Mouse (Mus musculus): ENCODE results near the gene Pde5a. TPM values are rescaled to one million over a fixed set of nuclear protein-coding genes. Genes with fewer than 3 reads are reported as not detected.

Pde5a gene
- polyA plus RNA-seq, 1 experiment from 2014 or later: 60.0 TPM

GRCm38 (mm10) chr3:122767841-122768240 lies 39.1 kb downstream of the Pde5a start:
- no peak overlapping the region for H3K4me2 ChIP-seq (replicated peaks; ENCODE audit: low read depth, low read length)
- no peaks in the 10 kb centered on the region for H3K9me3 ChIP-seq (ENCODE audit: control insufficient read depth, low read depth, low read length)
- H3K27ac ChIP-seq (ENCODE audit: low read length): no peak overlapping the region
- no peaks in the 10 kb centered on the region for H3K27me3 ChIP-seq (ENCODE audit: control insufficient read depth, insufficient read depth, low read length)
- H3K36me3 ChIP-seq (ENCODE audit: control insufficient read depth, insufficient read depth, low read length): peaks cover 7% of the 10 kb centered on the region
- 80% methylated on average over 5 of the region's 5 CpGs for WGBS
- no peak overlapping the region for H3K4me3 ChIP-seq (ENCODE audit: low read depth, low read length)
- no peak for ATAC-seq (ENCODE audit: insufficient number of reproducible peaks, insufficient read depth, low FRiP score, low read depth)
- no peak overlapping the region for H3K9ac ChIP-seq (replicated peaks; ENCODE audit: low read depth, low read length)
- peaks cover 4% of the 10 kb centered on the region; the same call in 1 of the 2 replicates for H3K4me1 ChIP-seq (ENCODE audit: control insufficient read depth, insufficient read depth, low read length)

GRCm38 (mm10) chr3:122781417-122781816 lies 52.7 kb downstream of the Pde5a start:
- H3K4me3 ChIP-seq (ENCODE audit: low read depth, low read length): no peak overlapping the region
- no peak overlapping the region for H3K9ac ChIP-seq (replicated peaks; ENCODE audit: low read depth, low read length)
- WGBS: 68% methylated on average over 6 of the region's 6 CpGs
- H3K4me1 ChIP-seq (ENCODE audit: control insufficient read depth, insufficient read depth, low read length): no peaks in the 10 kb centered on the region
- H3K27me3 ChIP-seq (ENCODE audit: control insufficient read depth, insufficient read depth, low read length): no peaks in the 10 kb centered on the region
- no peak overlapping the region for H3K4me2 ChIP-seq (replicated peaks; ENCODE audit: low read depth, low read length)
- H3K36me3 ChIP-seq (ENCODE audit: control insufficient read depth, insufficient read depth, low read length): peaks cover 43% of the 10 kb centered on the region
- no peak overlapping the region for H3K27ac ChIP-seq (ENCODE audit: low read length)
- no peak for ATAC-seq (ENCODE audit: insufficient number of reproducible peaks, insufficient read depth, low FRiP score, low read depth)
- no peaks in the 10 kb centered on the region for H3K9me3 ChIP-seq (ENCODE audit: control insufficient read depth, low read depth, low read length)

GRCm38 (mm10) chr3:122784245-122784644 lies 55.5 kb downstream of the Pde5a start:
- no peak for ATAC-seq (ENCODE audit: insufficient number of reproducible peaks, insufficient read depth, low FRiP score, low read depth)
- Histone ChIP-seq H3K4me2 (replicated peaks; ENCODE audit: low read depth, low read length) (no peak overlapping the region), H3K36me3 (ENCODE audit: control insufficient read depth, insufficient read depth, low read length) (peaks cover 40% of the 10 kb centered on the region), H3K9me3 (ENCODE audit: control insufficient read depth, low read depth, low read length) (no peaks in the 10 kb centered on the region), H3K9ac (replicated peaks; ENCODE audit: low read depth, low read length) (no peak overlapping the region), H3K4me1 (ENCODE audit: control insufficient read depth, insufficient read depth, low read length) (no peaks in the 10 kb centered on the region), H3K4me3 (ENCODE audit: low read depth, low read length) (no peak overlapping the region), H3K27me3 (ENCODE audit: control insufficient read depth, insufficient read depth, low read length) (no peaks in the 10 kb centered on the region), H3K27ac (ENCODE audit: low read length) (no peak overlapping the region)
- WGBS: 67% methylated on average over 1 of the region's 1 CpGs

- no peak for ATAC-seq (ENCODE audit: insufficient number of reproducible peaks, insufficient read depth, low FRiP score, low read depth)
These were observed 59.6 kb downstream of the Pde5a start for GRCm38 (mm10) chr3:122788314-122788713.

GRCm38 (mm10) chr3:122789544-122789943 lies 60.8 kb downstream of the Pde5a start:
- Histone ChIP-seq H3K9ac (replicated peaks; ENCODE audit: low read depth, low read length) (no peak overlapping the region), H3K4me3 (ENCODE audit: low read depth, low read length) (no peak overlapping the region), H3K36me3 (ENCODE audit: control insufficient read depth, insufficient read depth, low read length) (peaks cover 40% of the 10 kb centered on the region), H3K27me3 (ENCODE audit: control insufficient read depth, insufficient read depth, low read length) (no peaks in the 10 kb centered on the region), H3K27ac (ENCODE audit: low read length) (no peak overlapping the region), H3K4me2 (replicated peaks; ENCODE audit: low read depth, low read length) (no peak overlapping the region), H3K9me3 (ENCODE audit: control insufficient read depth, low read depth, low read length) (no peaks in the 10 kb centered on the region), H3K4me1 (ENCODE audit: control insufficient read depth, insufficient read depth, low read length) (no peaks in the 10 kb centered on the region)
- WGBS: 94% methylated on average over 6 of the region's 6 CpGs
- no peak for ATAC-seq (ENCODE audit: insufficient number of reproducible peaks, insufficient read depth, low FRiP score, low read depth)

More at GRCm38 (mm10) chr3:122788314-122788713, 59.6 kb downstream of the Pde5a start:
- Histone ChIP-seq H3K4me3 (ENCODE audit: low read depth, low read length) (no peak overlapping the region), H3K4me1 (ENCODE audit: control insufficient read depth, insufficient read depth, low read length) (no peaks in the 10 kb centered on the region), H3K4me2 (replicated peaks; ENCODE audit: low read depth, low read length) (no peak overlapping the region), H3K9ac (replicated peaks; ENCODE audit: low read depth, low read length) (no peak overlapping the region), H3K27me3 (ENCODE audit: control insufficient read depth, insufficient read depth, low read length) (no peaks in the 10 kb centered on the region), H3K9me3 (ENCODE audit: control insufficient read depth, low read depth, low read length) (no peaks in the 10 kb centered on the region), H3K27ac (ENCODE audit: low read length) (no peak overlapping the region), H3K36me3 (ENCODE audit: control insufficient read depth, insufficient read depth, low read length) (peaks cover 38% of the 10 kb centered on the region)
- 95% methylated on average over 9 of the region's 9 CpGs for WGBS

- H3K27ac ChIP-seq (ENCODE audit: low read length): peak overlapping the region; percentile 88; the same call in 1 of the 2 replicates
- H3K9me3 ChIP-seq (ENCODE audit: control insufficient read depth, low read depth, low read length): no peaks in the 10 kb centered on the region
- ATAC-seq (ENCODE audit: insufficient number of reproducible peaks, insufficient read depth, low FRiP score, low read depth): no peak
- H3K4me2 ChIP-seq (replicated peaks; ENCODE audit: low read depth, low read length): no peak overlapping the region
- peaks cover 12% of the 10 kb centered on the region; the same call in 1 of the 2 replicates for H3K4me1 ChIP-seq (ENCODE audit: control insufficient read depth, insufficient read depth, low read length)
- 77% methylated on average over 6 of the region's 6 CpGs for WGBS
- no peak overlapping the region for H3K9ac ChIP-seq (replicated peaks; ENCODE audit: low read depth, low read length)
- no peak overlapping the region for H3K4me3 ChIP-seq (ENCODE audit: low read depth, low read length)
- peaks cover 34% of the 10 kb centered on the region; the same call in 1 of the 2 replicates for H3K36me3 ChIP-seq (ENCODE audit: control insufficient read depth, insufficient read depth, low read length)
- no peaks in the 10 kb centered on the region for H3K27me3 ChIP-seq (ENCODE audit: control insufficient read depth, insufficient read depth, low read length)
These were observed 71.3 kb downstream of the Pde5a start for GRCm38 (mm10) chr3:122800050-122800449.

GRCm38 (mm10) chr3:122800553-122801435 lies 72.0 kb downstream of the Pde5a start:
- peak overlapping the region; percentile 88 for H3K27ac ChIP-seq (ENCODE audit: low read length)
- WGBS: 46% methylated on average over 10 of the region's 10 CpGs
- peak; percentile 62; the same call in 1 of the 2 replicates for ATAC-seq (ENCODE audit: insufficient number of reproducible peaks, insufficient read depth, low FRiP score, low read depth)

GRCm38 (mm10) chr3:122801436-122802221 lies 72.9 kb downstream of the Pde5a start:
- Histone ChIP-seq H3K4me3 (ENCODE audit: low read depth, low read length) (no peak overlapping the region), H3K4me1 (ENCODE audit: control insufficient read depth, insufficient read depth, low read length) (peaks cover 12% of the 10 kb centered on the region; the same call in 1 of the 2 replicates), H3K4me2 (replicated peaks; ENCODE audit: low read depth, low read length) (no peak overlapping the region), H3K9me3 (ENCODE audit: control insufficient read depth, low read depth, low read length) (no peaks in the 10 kb centered on the region), H3K27me3 (ENCODE audit: control insufficient read depth, insufficient read depth, low read length) (no peaks in the 10 kb centered on the region), H3K36me3 (ENCODE audit: control insufficient read depth, insufficient read depth, low read length) (peaks cover 28% of the 10 kb centered on the region; the same call in 1 of the 2 replicates), H3K27ac (ENCODE audit: low read length) (peak overlapping the region; percentile 88), H3K9ac (replicated peaks; ENCODE audit: low read depth, low read length) (no peak overlapping the region)
- 72% methylated on average over 15 of the region's 15 CpGs for WGBS
- peak; percentile 46; the same call in 1 of the 2 replicates for ATAC-seq (ENCODE audit: insufficient number of reproducible peaks, insufficient read depth, low FRiP score, low read depth)

More at GRCm38 (mm10) chr3:122800553-122801435, 72.0 kb downstream of the Pde5a start:
- H3K9me3 ChIP-seq (ENCODE audit: control insufficient read depth, low read depth, low read length): no peaks in the 10 kb centered on the region
- H3K9ac ChIP-seq (replicated peaks; ENCODE audit: low read depth, low read length): no peak overlapping the region
- H3K4me3 ChIP-seq (ENCODE audit: low read depth, low read length): no peak overlapping the region
- H3K36me3 ChIP-seq (ENCODE audit: control insufficient read depth, insufficient read depth, low read length): peaks cover 34% of the 10 kb centered on the region; the same call in 1 of the 2 replicates
- H3K4me2 ChIP-seq (replicated peaks; ENCODE audit: low read depth, low read length): no peak overlapping the region
- no peaks in the 10 kb centered on the region for H3K27me3 ChIP-seq (ENCODE audit: control insufficient read depth, insufficient read depth, low read length)
- peaks cover 12% of the 10 kb centered on the region; the same call in 1 of the 2 replicates for H3K4me1 ChIP-seq (ENCODE audit: control insufficient read depth, insufficient read depth, low read length)
